Mouse (Mus musculus): ENCODE measurements around the gene Clic5. TPM values are rescaled to one million over a fixed set of nuclear protein-coding genes. Genes with fewer than 3 reads are reported as not detected.

The Clic5 gene
- polyA plus RNA-seq, 1 experiment from 2014 or later: 0.28 TPM

DNA sequence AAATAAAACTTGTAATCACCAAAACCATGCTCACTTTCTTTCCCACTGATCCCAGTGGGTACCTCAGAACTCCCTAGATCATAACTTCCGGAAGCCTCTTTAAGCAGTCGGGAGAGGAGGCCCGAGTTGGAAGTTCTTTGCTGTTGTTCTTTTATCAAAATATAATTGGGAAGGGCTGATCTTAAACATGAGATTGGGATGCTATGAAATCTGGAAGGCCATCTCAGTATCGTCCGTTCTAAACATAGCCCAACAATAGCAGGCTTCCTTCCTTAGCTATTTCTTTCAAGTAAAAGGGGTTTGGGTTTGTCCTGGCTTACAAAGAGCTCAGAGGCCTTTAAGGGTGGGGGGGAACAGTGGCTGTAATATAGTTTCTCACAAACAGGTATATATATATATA is 40.0 kb downstream of the Clic5 start:
- Histone ChIP-seq H3K4me2 (ENCODE audit: low read depth, low read length) (no peak overlapping the region), H3K4me3 (ENCODE audit: low read depth, low read length) (no peak overlapping the region), H3K27me3 (ENCODE audit: insufficient read depth, low read length) (no peaks in the 10 kb centered on the region), H3K9ac (replicated peaks) (no peak overlapping the region), H3K9me3 (ENCODE audit: low read length) (no peaks in the 10 kb centered on the region), H3K27ac (ENCODE audit: low read depth) (no peak overlapping the region), H3K36me3 (replicated peaks; ENCODE audit: insufficient read depth, low read length) (no peaks in the 10 kb centered on the region), H3K4me1 (ENCODE audit: insufficient read depth) (no peaks in the 10 kb centered on the region)
- DNase-seq: no peak
- ATAC-seq: no peak
- WGBS (ENCODE audit: insufficient replicate concordance): 78% methylated on average over 5 of the region's 5 CpGs
- TF ChIP-seq EP300 (IDR thresholded peaks at IDR 0.05; ENCODE audit: low read depth) (no peak), CTCF (IDR thresholded peaks at IDR 0.05; ENCODE audit: low read depth) (no peak)

DNA sequence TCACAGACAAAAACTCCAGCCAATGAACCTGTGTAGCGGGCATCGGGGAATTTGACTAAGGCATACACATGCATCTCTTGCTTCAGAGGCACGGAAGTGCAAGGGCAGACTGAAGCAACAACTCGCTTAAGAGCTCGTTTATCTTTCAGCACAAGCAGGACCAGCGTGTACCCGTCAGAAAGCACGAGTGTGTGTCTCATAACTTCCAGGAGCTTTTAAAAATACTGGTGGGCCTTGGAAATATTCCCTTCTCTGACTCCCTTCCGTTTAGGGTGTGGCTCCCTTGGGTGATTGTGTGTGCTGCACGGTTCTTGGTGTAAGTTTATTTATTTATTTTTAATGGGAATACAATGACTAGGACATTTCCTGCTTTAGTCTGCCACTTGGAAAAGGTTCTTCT is 41.7 kb downstream of the Clic5 start:
- no peak overlapping the region for H3K9ac ChIP-seq (replicated peaks)
- 56% methylated on average over 10 of the region's 10 CpGs for WGBS (ENCODE audit: insufficient replicate concordance)
- H3K4me2 ChIP-seq (ENCODE audit: low read depth, low read length): no peak overlapping the region
- no peak for TF ChIP-seq EP300 (IDR thresholded peaks at IDR 0.05; ENCODE audit: low read depth)
- TF ChIP-seq CTCF (IDR thresholded peaks at IDR 0.05; ENCODE audit: low read depth): no peak
- H3K4me3 ChIP-seq (ENCODE audit: low read depth, low read length): no peak overlapping the region
- no peaks in the 10 kb centered on the region for H3K27me3 ChIP-seq (ENCODE audit: insufficient read depth, low read length)
- no peaks in the 10 kb centered on the region for H3K36me3 ChIP-seq (replicated peaks; ENCODE audit: insufficient read depth, low read length)
- no peaks in the 10 kb centered on the region for H3K9me3 ChIP-seq (ENCODE audit: low read length)
- DNase-seq: no peak
- H3K4me1 ChIP-seq (ENCODE audit: insufficient read depth): no peaks in the 10 kb centered on the region
- H3K27ac ChIP-seq (ENCODE audit: low read depth): no peak overlapping the region
- no peak for ATAC-seq

DNA sequence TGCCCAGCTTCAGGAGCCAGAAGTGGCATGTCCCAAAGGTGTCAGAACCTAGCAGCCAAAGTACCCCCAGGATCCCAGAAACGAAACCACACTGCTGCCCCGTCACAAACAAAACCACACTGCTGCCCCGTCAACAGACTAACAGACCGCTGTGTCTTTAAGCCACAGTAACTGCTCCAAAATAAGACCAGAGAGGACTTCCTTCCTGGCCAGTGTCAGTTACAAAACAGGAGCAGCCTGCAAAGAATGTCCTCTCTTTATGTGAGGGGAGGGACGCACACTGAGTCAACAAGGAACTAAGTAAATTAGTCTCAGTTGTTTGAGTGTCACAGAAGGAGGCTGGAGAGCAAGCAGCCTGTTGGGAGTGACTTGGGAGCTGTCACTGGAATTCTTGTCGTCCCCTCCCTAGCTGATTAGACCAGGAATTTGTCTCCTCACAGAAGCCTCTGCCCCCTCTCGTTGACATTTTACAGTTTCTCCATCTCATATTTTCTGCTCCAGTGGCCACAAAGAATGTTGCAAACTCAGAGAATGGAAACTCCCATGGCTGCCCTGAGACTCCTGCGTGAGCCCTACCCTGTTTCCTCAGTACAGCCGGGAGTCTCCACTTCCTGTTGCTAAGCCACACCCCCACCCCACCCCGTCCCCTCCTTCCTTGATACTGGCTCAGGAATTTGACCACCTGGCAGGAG is 50.8 kb downstream of the Clic5 start:
- WGBS (ENCODE audit: insufficient replicate concordance): 7% methylated on average over 10 of the region's 10 CpGs
- H3K9me3 ChIP-seq (ENCODE audit: low read length): peaks cover 3% of the 10 kb centered on the region; the same call in 1 of the 2 replicates
- no peaks in the 10 kb centered on the region for H3K27me3 ChIP-seq (ENCODE audit: insufficient read depth, low read length)
- H3K4me2 ChIP-seq (ENCODE audit: low read depth, low read length): peak overlapping the region; percentile 68
- peaks cover 16% of the 10 kb centered on the region for H3K4me1 ChIP-seq (ENCODE audit: insufficient read depth)
- peak overlapping the region; percentile 21; the same call in 1 of the 2 replicates for H3K9ac ChIP-seq (replicated peaks)
- ATAC-seq: peak; percentile 75
- no peak for TF ChIP-seq CTCF (IDR thresholded peaks at IDR 0.05; ENCODE audit: low read depth)
- TF ChIP-seq EP300 (IDR thresholded peaks at IDR 0.05; ENCODE audit: low read depth): no peak
- peak; percentile 45 for DNase-seq
- H3K36me3 ChIP-seq (replicated peaks; ENCODE audit: insufficient read depth, low read length): no peaks in the 10 kb centered on the region
- peak overlapping the region; percentile 19 for H3K4me3 ChIP-seq (ENCODE audit: low read depth, low read length)
- peak overlapping the region; percentile 81 for H3K27ac ChIP-seq (ENCODE audit: low read depth)

DNA sequence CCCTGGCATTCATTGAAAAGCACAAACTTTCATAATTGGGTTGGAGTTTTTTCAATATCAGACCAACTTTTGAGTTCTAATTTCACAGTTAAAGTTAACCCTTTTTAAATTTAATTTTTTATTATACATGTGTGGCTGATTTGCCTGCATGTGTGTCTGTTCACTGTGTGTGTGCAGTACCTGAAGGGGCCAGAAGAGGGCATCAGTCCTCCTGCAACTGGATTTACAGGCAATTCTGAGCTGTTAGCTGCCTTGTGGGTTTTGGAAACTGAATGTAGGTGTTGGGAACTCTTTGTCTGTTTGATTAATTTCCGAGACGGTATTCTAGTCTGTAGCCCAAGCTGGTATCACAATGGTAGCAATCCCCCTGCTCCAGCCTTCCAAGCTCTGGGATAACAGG is 52.4 kb downstream of the Clic5 start:
- Histone ChIP-seq H3K27me3 (ENCODE audit: insufficient read depth, low read length) (no peaks in the 10 kb centered on the region), H3K36me3 (replicated peaks; ENCODE audit: insufficient read depth, low read length) (no peaks in the 10 kb centered on the region), H3K27ac (ENCODE audit: low read depth) (no peak overlapping the region), H3K4me1 (ENCODE audit: insufficient read depth) (peaks cover 16% of the 10 kb centered on the region), H3K4me3 (ENCODE audit: low read depth, low read length) (no peak overlapping the region), H3K4me2 (ENCODE audit: low read depth, low read length) (no peak overlapping the region), H3K9ac (replicated peaks) (no peak overlapping the region), H3K9me3 (ENCODE audit: low read length) (peaks cover 3% of the 10 kb centered on the region; the same call in 1 of the 2 replicates)
- no peak for DNase-seq
- no peak for TF ChIP-seq EP300 (IDR thresholded peaks at IDR 0.05; ENCODE audit: low read depth)
- TF ChIP-seq CTCF (IDR thresholded peaks at IDR 0.05; ENCODE audit: low read depth): peak; percentile 53
- no peak for ATAC-seq
- WGBS (ENCODE audit: insufficient replicate concordance): 91% methylated on average over 2 of the region's 2 CpGs

DNA sequence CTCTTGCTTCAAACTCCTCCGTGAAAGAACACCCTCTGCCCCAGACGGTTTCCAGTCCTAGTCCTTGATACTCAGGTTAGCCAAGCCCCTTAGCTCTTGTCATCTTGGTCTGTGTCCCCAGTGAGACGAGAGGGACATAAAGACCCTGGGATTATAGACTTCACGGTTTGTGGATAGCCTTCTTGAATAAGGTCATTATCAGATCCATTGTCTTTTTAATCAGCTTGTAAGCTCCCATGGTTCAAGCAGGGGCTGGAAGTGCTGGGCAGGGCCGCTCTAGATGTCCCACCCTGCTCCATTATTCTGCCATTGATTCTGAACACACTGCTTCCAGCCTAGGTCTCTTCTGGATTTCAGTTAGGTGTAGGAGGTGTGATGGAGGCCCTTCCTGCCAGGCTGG is 55.7 kb downstream of the Clic5 start:
- WGBS (ENCODE audit: insufficient replicate concordance): 59% methylated on average over 5 of the region's 5 CpGs
- no peak overlapping the region for H3K9ac ChIP-seq (replicated peaks)
- H3K4me3 ChIP-seq (ENCODE audit: low read depth, low read length): no peak overlapping the region
- H3K4me1 ChIP-seq (ENCODE audit: insufficient read depth): peaks cover 8% of the 10 kb centered on the region
- H3K27me3 ChIP-seq (ENCODE audit: insufficient read depth, low read length): no peaks in the 10 kb centered on the region
- ATAC-seq: no peak
- peaks cover 3% of the 10 kb centered on the region; the same call in 1 of the 2 replicates for H3K9me3 ChIP-seq (ENCODE audit: low read length)
- no peaks in the 10 kb centered on the region for H3K36me3 ChIP-seq (replicated peaks; ENCODE audit: insufficient read depth, low read length)
- H3K4me2 ChIP-seq (ENCODE audit: low read depth, low read length): no peak overlapping the region
- no peak for TF ChIP-seq EP300 (IDR thresholded peaks at IDR 0.05; ENCODE audit: low read depth)
- TF ChIP-seq CTCF (IDR thresholded peaks at IDR 0.05; ENCODE audit: low read depth): no peak
- DNase-seq: no peak
- no peak overlapping the region for H3K27ac ChIP-seq (ENCODE audit: low read depth)

DNA sequence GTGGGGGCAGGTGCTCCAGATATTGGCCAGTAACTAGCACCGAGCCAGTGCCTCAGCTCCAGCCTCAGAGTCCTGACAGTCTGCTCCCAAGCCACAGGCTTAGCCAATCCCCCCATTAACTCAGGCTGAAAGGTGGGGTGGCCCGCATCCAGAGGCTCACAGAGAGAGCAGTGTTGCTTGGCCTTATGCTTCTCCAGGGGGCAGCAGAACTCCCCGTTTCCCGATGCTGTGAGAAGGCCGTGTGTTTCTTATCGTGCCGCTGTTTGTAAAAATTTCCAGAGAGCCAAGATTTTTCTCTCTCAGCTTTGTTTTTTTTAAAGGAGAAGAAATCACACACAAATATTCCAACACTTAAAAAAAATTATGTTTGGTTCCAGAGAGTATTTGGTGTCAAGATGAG is 56.2 kb downstream of the Clic5 start:
- 0 out of 2 replicates have a peak, but pooled peaks have one; percentile 16 for TF ChIP-seq CTCF (IDR thresholded peaks at IDR 0.05; ENCODE audit: low read depth)
- no peak for TF ChIP-seq EP300 (IDR thresholded peaks at IDR 0.05; ENCODE audit: low read depth)
- WGBS (ENCODE audit: insufficient replicate concordance): 41% methylated on average over 7 of the region's 7 CpGs
- ATAC-seq: no peak

More for the DNA sequence above, 56.2 kb downstream of the Clic5 start:
- Histone ChIP-seq H3K9ac (replicated peaks) (no peak overlapping the region), H3K4me1 (ENCODE audit: insufficient read depth) (peaks cover 3% of the 10 kb centered on the region; the same call in 1 of the 2 replicates), H3K4me3 (ENCODE audit: low read depth, low read length) (no peak overlapping the region), H3K27ac (ENCODE audit: low read depth) (no peak overlapping the region), H3K36me3 (replicated peaks; ENCODE audit: insufficient read depth, low read length) (no peaks in the 10 kb centered on the region), H3K9me3 (ENCODE audit: low read length) (peaks cover 3% of the 10 kb centered on the region; the same call in 1 of the 2 replicates), H3K4me2 (ENCODE audit: low read depth, low read length) (no peak overlapping the region), H3K27me3 (ENCODE audit: insufficient read depth, low read length) (no peaks in the 10 kb centered on the region)
- no peak for DNase-seq

Measured in liver, postnatal 0 days (tissue).